Mouse (Mus musculus) myocyte (in vitro differentiated cells): ENCODE data around the gene Lyst. TPM values are rescaled to one million over a fixed set of nuclear protein-coding genes. Genes with fewer than 3 reads are reported as not detected.
"Not testable (repeated sequence)": the region's sequence is repeated elsewhere in the genome, so short reads cannot be mapped to it uniquely, and the experiment has no call there.

Source experiments
- H3K27me3 ChIP-seq: one replicate; pipeline ENCODE4 v1.6.1; 2011; ENCODE audit not compliant: control insufficient read depth, insufficient read depth, insufficient read length
- H3K36me3 ChIP-seq: one replicate; pipeline ENCODE4 v1.6.1; 2011; ENCODE audit not compliant: control insufficient read depth, insufficient read depth
- H3K4me2 ChIP-seq: one replicate; pipeline ENCODE4 v1.6.1; 2011; ENCODE audit warnings: low read depth, control low read depth
- H3K4me3 ChIP-seq: one replicate; pipeline ENCODE4 v1.5.1; 2011; ENCODE audit warnings: mild to moderate bottlenecking, control low read depth, moderate library complexity
- H3K79me2 ChIP-seq: one replicate; pipeline ENCODE4 v1.6.1; 2011; ENCODE audit not compliant: control insufficient read depth, insufficient read depth
- H3ac ChIP-seq: one replicate; pipeline ENCODE4 v1.6.1; 2011; ENCODE audit not compliant: control insufficient read depth, insufficient read length
- CEBPB ChIP-seq: IDR thresholded peaks from 2 replicates; pipeline ENCODE4 v1.6.1; 2011; ENCODE audit warnings: mild to moderate bottlenecking, moderate library complexity; ENCODE audit not compliant: poor library complexity, insufficient read depth, severe bottlenecking
- E2F4 ChIP-seq: IDR thresholded peaks from one replicate; pipeline ENCODE4 v1.6.1; 2011; ENCODE audit warnings: mild to moderate bottlenecking, control low read depth, moderate library complexity; ENCODE audit not compliant: insufficient read depth
- MAX ChIP-seq: IDR thresholded peaks from one replicate; pipeline ENCODE4 v1.6.1; 2011; ENCODE audit warnings: low read depth, mild to moderate bottlenecking, control low read depth
- MYOD1 ChIP-seq, 3 experiments: IDR thresholded peaks; one replicate each; pipeline ENCODE4 v1.6.1; 2011; ENCODE audit warnings: control low read depth in 2 of 3, low read depth in 2 of 3, mild to moderate bottlenecking in 2 of 3, moderate library complexity in 1 of 3; ENCODE audit not compliant: insufficient read length in 2 of 3, control insufficient read depth in 1 of 3
- MYOG ChIP-seq, 3 experiments: IDR thresholded peaks; one replicate each; pipeline ENCODE4 v1.6.1; 2011; ENCODE audit warnings: control low read depth in 2 of 3, low read depth in 2 of 3, mild to moderate bottlenecking in 2 of 3; ENCODE audit not compliant: insufficient read length in 2 of 3, control insufficient read depth in 1 of 3, insufficient read depth in 1 of 3
- POLR2A ChIP-seq: IDR thresholded peaks from one replicate; pipeline ENCODE4 v1.6.1; 2011; ENCODE audit warnings: low read depth, mild to moderate bottlenecking, control low read depth, moderate library complexity; ENCODE audit not compliant: insufficient read length
- POLR2AphosphoS2 ChIP-seq: IDR thresholded peaks from one replicate; pipeline ENCODE4 v1.6.1; 2011; ENCODE audit warnings: low read depth, control low read depth; ENCODE audit not compliant: insufficient read length
- REST ChIP-seq: IDR thresholded peaks from one replicate; pipeline ENCODE4 v1.6.1; 2011; ENCODE audit warnings: mild to moderate bottlenecking, control low read depth, moderate library complexity; ENCODE audit not compliant: insufficient read depth, insufficient read length
- SRF ChIP-seq: IDR thresholded peaks from one replicate; pipeline ENCODE4 v1.6.1; 2011; ENCODE audit warnings: low read depth; ENCODE audit not compliant: control insufficient read depth, insufficient read length
- TCF12 ChIP-seq: IDR thresholded peaks from one replicate; pipeline ENCODE4 v1.6.1; 2011; ENCODE audit warnings: mild to moderate bottlenecking, control low read depth; ENCODE audit not compliant: poor library complexity, insufficient read depth, severe bottlenecking
- TCF3 ChIP-seq: IDR thresholded peaks from one replicate; pipeline ENCODE4 v1.6.1; 2011; ENCODE audit warnings: low read depth, control low read depth; ENCODE audit not compliant: insufficient read length
- USF1 ChIP-seq: IDR thresholded peaks from one replicate; pipeline ENCODE4 v1.6.1; 2011; ENCODE audit warnings: low read depth, mild to moderate bottlenecking, control low read depth, moderate library complexity
- polyA plus RNA-seq: library from polyadenylated mRNA; unstranded; fragments of >200 nt; fragmentation: generic; extraction: Trizol; gene quantifications from one replicate; pipeline ENCODE4 v1.2.1, GENCODE M21; 2012; ENCODE audit warnings: missing spikeins

The Lyst gene
- polyA plus RNA-seq, 1 experiment, result 3.6 TPM

DNA sequence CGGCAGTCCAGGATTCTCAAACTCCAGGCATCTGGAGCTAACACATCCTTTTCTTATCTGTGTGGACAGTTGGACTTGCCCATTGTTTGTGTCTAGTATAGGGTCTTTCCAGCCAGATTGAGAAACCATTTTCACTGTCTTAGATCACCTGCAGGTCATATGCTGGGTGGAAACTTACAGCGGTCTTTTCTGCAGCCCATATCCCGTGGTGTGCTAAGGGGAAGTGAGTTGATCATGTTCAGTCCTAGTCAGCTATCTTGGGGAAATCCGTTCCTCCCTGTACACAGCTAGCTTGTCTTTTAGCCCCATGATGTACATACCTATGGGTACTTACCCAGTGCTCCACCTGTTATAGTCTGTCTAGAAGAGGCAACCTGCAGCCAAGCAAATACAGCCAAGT, 197.9 kb downstream of the Lyst start:
- no peak for TF ChIP-seq USF1
- no peak for TF ChIP-seq CEBPB
- TF ChIP-seq MYOD1 (IDR thresholded peaks at IDR 0.05; ENCODE audit: control insufficient read depth in 1 of 3, insufficient read length in 2 of 3, low read depth in 2 of 3), result no peak
- TF ChIP-seq E2F4, result no peak
- TF ChIP-seq MAX, result no peak
- no peak for TF ChIP-seq TCF12
- no peak for TF ChIP-seq SRF
- no peak for TF ChIP-seq POLR2AphosphoS2
- no peak for TF ChIP-seq REST
- TF ChIP-seq POLR2A, result no peak
- no peak for TF ChIP-seq MYOG (IDR thresholded peaks at IDR 0.05; ENCODE audit: control insufficient read depth in 1 of 3, insufficient read depth in 1 of 3, insufficient read length in 2 of 3, low read depth in 2 of 3)
- no peak for TF ChIP-seq TCF3
- no peaks in the 10 kb centered on the region for H3K79me2 ChIP-seq
- H3K4me2 ChIP-seq, result no peak overlapping the region
- H3K36me3 ChIP-seq, result no peaks in the 10 kb centered on the region
- H3K4me3 ChIP-seq, result no peak overlapping the region
- H3ac ChIP-seq, result no peak overlapping the region
- peaks cover 15% of the 10 kb centered on the region for H3K27me3 ChIP-seq

GRCm38 (mm10) chr13:13791981-13792380, 201.8 kb downstream of the Lyst start:
- no peaks in the 10 kb centered on the region for H3K36me3 ChIP-seq
- TF ChIP-seq E2F4 (no peak), POLR2A (no peak)
- no peak overlapping the region for H3K4me3 ChIP-seq
- H3ac ChIP-seq, result no peak overlapping the region
- no peak overlapping the region for H3K4me2 ChIP-seq
- no peaks in the 10 kb centered on the region for H3K79me2 ChIP-seq
- peaks cover 6% of the 10 kb centered on the region for H3K27me3 ChIP-seq

DNA sequence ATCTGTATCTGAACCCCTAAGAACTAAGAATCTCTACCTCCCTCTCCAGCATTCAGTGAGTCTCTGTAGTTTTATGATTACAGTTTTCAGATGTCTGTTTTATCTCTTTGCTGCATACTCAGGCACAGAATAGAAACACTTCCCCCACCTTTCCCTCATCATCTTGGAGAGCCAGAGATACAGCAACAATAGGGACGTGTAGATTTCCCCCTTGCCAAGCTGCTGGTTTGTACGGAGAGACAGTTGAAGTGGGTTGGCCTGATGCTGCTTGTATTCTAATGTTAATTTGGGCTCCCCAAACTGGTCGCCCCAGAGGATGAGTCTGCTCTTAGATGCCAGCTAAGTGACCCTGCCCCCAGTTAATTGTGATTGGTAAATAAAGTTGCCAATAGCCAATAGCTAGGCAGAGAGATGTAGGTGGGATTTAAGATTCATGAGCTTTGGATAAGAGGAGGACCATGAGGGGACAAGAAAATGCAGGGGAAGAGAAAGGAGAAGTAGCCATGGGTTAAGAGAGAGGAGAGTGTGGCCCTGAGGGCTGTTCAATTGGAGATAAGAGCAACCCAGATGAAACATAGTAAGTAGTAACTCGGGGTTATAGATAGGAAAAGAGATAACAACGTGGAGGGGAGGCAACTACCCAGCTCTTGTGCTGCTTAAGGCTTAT, 205.1 kb downstream of the Lyst start:
- Histone ChIP-seq H3K27me3 (no peaks in the 10 kb centered on the region), H3K36me3 (no peaks in the 10 kb centered on the region), H3K4me3 (no peak overlapping the region), H3K4me2 (no peak overlapping the region), H3ac (no peak overlapping the region), H3K79me2 (no peaks in the 10 kb centered on the region)
- TF ChIP-seq MYOG (IDR thresholded peaks at IDR 0.05; ENCODE audit: control insufficient read depth in 1 of 3, insufficient read depth in 1 of 3, insufficient read length in 2 of 3, low read depth in 2 of 3) (no peak), MYOD1 (IDR thresholded peaks at IDR 0.05; ENCODE audit: control insufficient read depth in 1 of 3, insufficient read length in 2 of 3, low read depth in 2 of 3) (no peak), TCF12 (no peak), REST (no peak), TCF3 (no peak), USF1 (no peak)

- Histone ChIP-seq H3K27me3 (no peaks in the 10 kb centered on the region), H3K79me2 (no peaks in the 10 kb centered on the region), H3K4me3 (no peak overlapping the region), H3ac (no peak overlapping the region), H3K4me2 (no peak overlapping the region), H3K36me3 (no peaks in the 10 kb centered on the region)
- TF ChIP-seq TCF12, result no peak
- no peak for TF ChIP-seq MYOD1 (IDR thresholded peaks at IDR 0.05; ENCODE audit: control insufficient read depth in 1 of 3, insufficient read length in 2 of 3, low read depth in 2 of 3)
- no peak for TF ChIP-seq POLR2AphosphoS2
- no peak for TF ChIP-seq POLR2A
- no peak for TF ChIP-seq USF1
- no peak for TF ChIP-seq REST
- TF ChIP-seq TCF3, result no peak
- no peak for TF ChIP-seq SRF
- no peak for TF ChIP-seq E2F4
- TF ChIP-seq MYOG (IDR thresholded peaks at IDR 0.05; ENCODE audit: control insufficient read depth in 1 of 3, insufficient read depth in 1 of 3, insufficient read length in 2 of 3, low read depth in 2 of 3), result no peak
- TF ChIP-seq CEBPB, result no peak
- TF ChIP-seq MAX, result no peak
Observed at GRCm38 (mm10) chr13:13796082-13796481, 205.9 kb downstream of the Lyst start.

DNA sequence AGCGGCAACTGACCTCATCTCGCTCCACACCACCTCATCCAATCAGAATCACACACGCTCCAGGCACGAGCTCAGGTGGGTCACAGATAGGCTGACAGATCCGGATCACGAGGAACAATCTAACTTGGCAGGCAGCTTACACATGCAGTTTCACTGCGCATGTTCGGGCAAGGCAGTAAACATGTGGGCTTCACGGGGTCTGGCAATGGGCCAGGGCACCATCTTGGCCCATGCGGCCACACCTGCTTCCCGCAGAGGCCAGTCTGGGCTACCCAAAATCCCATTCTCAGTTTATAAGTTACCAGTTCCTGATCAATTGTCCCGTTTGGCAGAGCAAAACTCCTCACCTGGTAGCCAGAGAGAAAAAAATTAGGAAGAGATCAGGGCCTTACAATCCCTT, 207.6 kb downstream of the Lyst start:
- H3K4me3 ChIP-seq, H3K27me3 ChIP-seq, H3ac ChIP-seq, H3K79me2 ChIP-seq, H3K36me3 ChIP-seq, H3K4me2 ChIP-seq: not testable (repeated sequence)
